8 mouse cellular contexts compared by ENCODE assay signal in genomic region chr4:62525489-62525811, GRCm38 (mm10). TPM values are rescaled to one million over a fixed set of nuclear protein-coding genes. Genes with fewer than 3 reads are reported as not detected.
A peak's percentile ranks its signal among the peaks of the same experiment; 100 is the strongest.
DNase-seq lines count a peak whose midpoint lies in the region; ATAC-seq and TF ChIP-seq lines count a peak whose summit lies in the region.

No protein-coding gene starts in this region.

- peak overlapping the region; percentile 96 for H3K4me2 ChIP-seq in heart, embryonic 13.5 days

- in situ Hi-C loops in ES-E14 (cut with MboI; ENCODE audit: low sequenced_read_pairs in 2 of 2, unreplicated experiment in 2 of 2), result no loop called here

- H3K9ac ChIP-seq in heart, embryonic 13.5 days, result peak overlapping the region; percentile 93
- no peak overlapping the region for H3K9ac ChIP-seq in ES-E14 (ENCODE audit: insufficient read depth, low read depth, low read length, poor library complexity, severe bottlenecking)

- WGBS in heart, embryonic 13.5 days, result 1% methylated on average over 10 of the region's 10 CpGs
- 2% methylated on average over 10 of the region's 10 CpGs for WGBS in hindbrain, embryonic 10.5 days
- 2% methylated on average over 10 of the region's 10 CpGs for WGBS in midbrain, embryonic 10.5 days

- no peak overlapping the region for H3K27ac ChIP-seq in heart, embryonic 13.5 days (replicated peaks)
- H3K27ac ChIP-seq in ES-E14 (ENCODE audit: insufficient read depth, low read depth, low read length, poor library complexity, severe bottlenecking), result no peak overlapping the region
- H3K27ac ChIP-seq in hindbrain, embryonic 10.5 days, result peak overlapping the region; percentile 96
- H3K27ac ChIP-seq in midbrain, embryonic 10.5 days (replicated peaks), result peak overlapping the region; percentile 98

- peak overlapping the region; percentile 89 for H3K4me3 ChIP-seq in heart, embryonic 13.5 days
- peak overlapping the region in 1 of 2 experiments; percentile 49; a peak in 2 of 4 replicates for H3K4me3 ChIP-seq in ES-E14 (ENCODE audit: insufficient read depth in 1 of 2, low read depth in 1 of 2, low read length in 2 of 2, poor library complexity in 1 of 2, severe bottlenecking in 1 of 2)
- H3K4me3 ChIP-seq in hindbrain, embryonic 10.5 days, result peak overlapping the region; percentile 77
- H3K4me3 ChIP-seq in midbrain, embryonic 10.5 days, result peak overlapping the region; percentile 92

- no peaks in the 10 kb centered on the region for H3K9me3 ChIP-seq in heart, embryonic 13.5 days
- H3K9me3 ChIP-seq in ES-E14 (ENCODE audit: control insufficient read depth, insufficient read depth, low read depth, low read length), result no peaks in the 10 kb centered on the region
- H3K9me3 ChIP-seq in hindbrain, embryonic 10.5 days, result no peaks in the 10 kb centered on the region
- H3K9me3 ChIP-seq in midbrain, embryonic 10.5 days (replicated peaks), result no peaks in the 10 kb centered on the region

- no peak for ATAC-seq in heart, embryonic 13.5 days (ENCODE audit: extremely low read depth, insufficient number of reproducible peaks, low FRiP score, low TSS enrichment)

- peaks cover 14% of the 10 kb centered on the region for H3K4me1 ChIP-seq in heart, embryonic 13.5 days
- H3K4me1 ChIP-seq in ES-E14 (ENCODE audit: control insufficient read depth in 2 of 2, insufficient read depth in 2 of 2, low read length in 2 of 2, poor library complexity in 1 of 2), result peaks cover 0 to 6% of the 10 kb centered on the region in 2 experiments; a peak in 2 of 4 replicates
- peaks cover 17% of the 10 kb centered on the region for H3K4me1 ChIP-seq in hindbrain, embryonic 10.5 days (replicated peaks)
- peaks cover 21% of the 10 kb centered on the region for H3K4me1 ChIP-seq in midbrain, embryonic 10.5 days

- intact Hi-C loops in heart, postnatal 14 days (cut with DNase I), result no loop called here

- no peak for DNase-seq in heart, postnatal 14 days
- no peak for DNase-seq in ES-E14 (ENCODE audit: low read depth, low spot score)
- DNase-seq in hindbrain, embryonic 10.5 days (ENCODE audit: low spot score), result no peak
- no peak for DNase-seq in midbrain, embryonic 10.5 days (ENCODE audit: low spot score)
- DNase-seq in left cerebral cortex, adult 9 months (ENCODE audit: low spot score in 2 of 2), result no peak
- DNase-seq in cerebellum, postnatal 4 days (ENCODE audit: low spot score in 2 of 2), result no peak
- DNase-seq in layer of hippocampus, postnatal 10 days (ENCODE audit: low spot score in 2 of 2), result no peak

- H3K27me3 ChIP-seq in heart, embryonic 13.5 days (replicated peaks), result no peaks in the 10 kb centered on the region
- no peaks in the 10 kb centered on the region for H3K27me3 ChIP-seq in hindbrain, embryonic 10.5 days (ENCODE audit: insufficient read depth, poor library complexity, severe bottlenecking)
- H3K27me3 ChIP-seq in midbrain, embryonic 10.5 days (ENCODE audit: low read depth, poor library complexity, severe bottlenecking), result no peaks in the 10 kb centered on the region

- H3K36me3 ChIP-seq in heart, embryonic 13.5 days, result peaks cover 25% of the 10 kb centered on the region
- peaks cover 5% of the 10 kb centered on the region; the same call in 1 of the 2 replicates for H3K36me3 ChIP-seq in ES-E14 (ENCODE audit: control insufficient read depth, insufficient read depth, low read length, poor library complexity, severe bottlenecking)
- peaks cover 17% of the 10 kb centered on the region for H3K36me3 ChIP-seq in hindbrain, embryonic 10.5 days
- peaks cover 24% of the 10 kb centered on the region for H3K36me3 ChIP-seq in midbrain, embryonic 10.5 days

TF ChIP-seq in ES-E14, 5 proteins besides CTCF, POLR2A, EP300 and RAD21:
- TF ChIP-seq ZNF384 (IDR thresholded peaks at IDR 0.05; ENCODE audit: low read depth, low read length) (peak; percentile 93), ZC3H11A (IDR thresholded peaks at IDR 0.05; ENCODE audit: borderline replicate concordance, low read depth, low read length) (no peak), MAFK (IDR thresholded peaks at IDR 0.05; ENCODE audit: insufficient read depth, low read depth, low read length) (no peak)

RNA-seq across cellular contexts. Expression of gene 4933430I17Rik, which starts 0.3 kb away (rescaled TPM):
- polyA plus RNA-seq in heart, embryonic 13.5 days (2015; fragmentation: Nextera tagmentation; extraction: Ambion mirVana), result 0.16 and 0.76 TPM in 2 replicates
- total RNA-seq in heart, postnatal 14 days (2021), result under 1 TPM in 1 of 2 experiments, not detected in 1; 0.19 TPM
- 0.27 and 0.32 TPM in 2 replicates for total RNA-seq in ES-E14 (2012; rRNA removed)
- 1.2 and 1.5 TPM in 2 replicates for polyA plus RNA-seq in hindbrain, embryonic 10.5 days (2016; fragmentation: Nextera tagmentation; extraction: Ambion mirVana)
- polyA plus RNA-seq in midbrain, embryonic 10.5 days (2016; fragmentation: Nextera tagmentation; extraction: Ambion mirVana), result 1.5 and 1.7 TPM in 2 replicates
- total RNA-seq in layer of hippocampus, postnatal 10 days (2021), result under 1 TPM; 0.18 to 0.46 TPM

RNA-seq across cellular contexts. Expression of gene Pole3, which starts 0.6 kb away (rescaled TPM):
- 54.6 and 54.8 TPM in 2 replicates for polyA plus RNA-seq in heart, embryonic 13.5 days (2015; fragmentation: Nextera tagmentation; extraction: Ambion mirVana)
- total RNA-seq in heart, postnatal 14 days (2021), result 10 to 100 TPM; 18.6 to 19.1 TPM
- 23.5 and 32.1 TPM in 2 replicates for total RNA-seq in ES-E14 (2012; rRNA removed)
- 124 and 125 TPM in 2 replicates for polyA plus RNA-seq in hindbrain, embryonic 10.5 days (2016; fragmentation: Nextera tagmentation; extraction: Ambion mirVana)
- polyA plus RNA-seq in midbrain, embryonic 10.5 days (2016; fragmentation: Nextera tagmentation; extraction: Ambion mirVana), result 140 and 142 TPM in 2 replicates
- 10 to 100 TPM; 29.4 to 30.5 TPM for total RNA-seq in layer of hippocampus, postnatal 10 days (2021)

RNA-seq across cellular contexts. Expression of gene Alad, which starts 5.7 kb away (rescaled TPM):
- polyA plus RNA-seq in heart, embryonic 13.5 days (2015; fragmentation: Nextera tagmentation; extraction: Ambion mirVana), result 68.6 and 84.6 TPM in 2 replicates
- total RNA-seq in heart, postnatal 14 days (2021), result 10 to 100 TPM; 46.5 to 47.9 TPM
- 26.3 and 27.9 TPM in 2 replicates for total RNA-seq in ES-E14 (2012; rRNA removed)
- polyA plus RNA-seq in hindbrain, embryonic 10.5 days (2016; fragmentation: Nextera tagmentation; extraction: Ambion mirVana), result 114 and 123 TPM in 2 replicates
- 120 and 123 TPM in 2 replicates for polyA plus RNA-seq in midbrain, embryonic 10.5 days (2016; fragmentation: Nextera tagmentation; extraction: Ambion mirVana)
- 10 to 100 TPM; 27.7 to 28.0 TPM for total RNA-seq in layer of hippocampus, postnatal 10 days (2021)

RNA-seq across cellular contexts. Expression of gene Hdhd3, which starts 22.2 kb away (rescaled TPM):
- 7.7 and 9.9 TPM in 2 replicates for polyA plus RNA-seq in heart, embryonic 13.5 days (2015; fragmentation: Nextera tagmentation; extraction: Ambion mirVana)
- 1 to 10 TPM; 5.0 to 5.4 TPM for total RNA-seq in heart, postnatal 14 days (2021)
- 0.62 and 1.2 TPM in 2 replicates for total RNA-seq in ES-E14 (2012; rRNA removed)
- 9.8 and 14.1 TPM in 2 replicates for polyA plus RNA-seq in hindbrain, embryonic 10.5 days (2016; fragmentation: Nextera tagmentation; extraction: Ambion mirVana)
- polyA plus RNA-seq in midbrain, embryonic 10.5 days (2016; fragmentation: Nextera tagmentation; extraction: Ambion mirVana), result 10.9 and 13.3 TPM in 2 replicates
- total RNA-seq in layer of hippocampus, postnatal 10 days (2021), result 1 to 10 TPM; 7.1 to 9.4 TPM

RNA-seq across cellular contexts. Expression of gene Rgs3, which starts 34.2 kb away (rescaled TPM):
- polyA plus RNA-seq in heart, embryonic 13.5 days (2015; fragmentation: Nextera tagmentation; extraction: Ambion mirVana), result 62.2 and 64.8 TPM in 2 replicates
- total RNA-seq in heart, postnatal 14 days (2021), result 10 to 100 TPM; 38.9 to 42.2 TPM
- 7.1 and 10.0 TPM in 2 replicates for total RNA-seq in ES-E14 (2012; rRNA removed)
- polyA plus RNA-seq in hindbrain, embryonic 10.5 days (2016; fragmentation: Nextera tagmentation; extraction: Ambion mirVana), result 36.2 and 48.6 TPM in 2 replicates
- 29.4 and 41.1 TPM in 2 replicates for polyA plus RNA-seq in midbrain, embryonic 10.5 days (2016; fragmentation: Nextera tagmentation; extraction: Ambion mirVana)
- total RNA-seq in layer of hippocampus, postnatal 10 days (2021), result 10 to 100 TPM; 22.2 to 23.9 TPM

Comparison
In these comparisons a context has a peak if more than half of its experiments do, and no peak if none do; other contexts are left out.
1. H3K27ac ChIP-seq: peak in hindbrain, embryonic 10.5 days (single experiment) and midbrain, embryonic 10.5 days (single experiment); none in heart, embryonic 13.5 days (single experiment) and ES-E14 (single experiment).